Mouse (Mus musculus): ENCODE results near the gene Fbxw21.

GRCm38 (mm10) chr9:109118106-109118505 is 43.7 kb downstream of the Fbxw21 start:
- TF ChIP-seq CTCF (IDR thresholded peaks at IDR 0.05; ENCODE audit: extremely low read depth, insufficient read length, insufficient replicate concordance, low read depth, low read length) (no peak), POLR2A (IDR thresholded peaks at IDR 0.05; ENCODE audit: low read depth, low read length) (no peak)
